Mouse (Mus musculus) layer of hippocampus, adult 9-10 months (tissue): ENCODE data around the gene Cypt15.
"Not testable (repeated sequence)": the region's sequence is repeated elsewhere in the genome, so short reads cannot be mapped to it uniquely, and the experiment has no call there.

ENCODE experiments used
- DNase-seq: peaks from one replicate; pipeline ENCODE4 v3.0.0; 2022; ENCODE audit warnings: low spot score

Gene Cypt15

GRCm38 (mm10) chrX:39345967-39346366 lies at the start of gene Cypt15:
Cypt15 (plus strand) TSS chrX:39346267.
- not testable (repeated sequence) for DNase-seq

- DNase-seq: no peak
These were observed 24.9 kb downstream of the Cypt15 start for GRCm38 (mm10) chrX:39370932-39371331.

- DNase-seq: no peak
These were observed 32.8 kb downstream of the Cypt15 start for GRCm38 (mm10) chrX:39378830-39379229.

- no peak for DNase-seq
These were observed 37.7 kb downstream of the Cypt15 start for GRCm38 (mm10) chrX:39383806-39384205.
